Mouse (Mus musculus): ENCODE results near the gene Obsl1. TPM values are rescaled to one million over a fixed set of nuclear protein-coding genes. Genes with fewer than 3 reads are reported as not detected.
A peak's percentile ranks its signal among the peaks of the same experiment; 100 is the strongest.

The Obsl1 gene
- polyA plus RNA-seq, 2 experiments: 108 to 315 TPM

- no peaks in the 10 kb centered on the region for H3K36me3 ChIP-seq (ENCODE audit: control insufficient read depth, insufficient read depth, low read length)
- H3K27me3 ChIP-seq (ENCODE audit: control insufficient read depth, insufficient read depth, low read length): peaks cover 35% of the 10 kb centered on the region
- H3K27ac ChIP-seq (replicated peaks; ENCODE audit: low read depth, low read length): no peak overlapping the region
- no peak overlapping the region for H3K9ac ChIP-seq (ENCODE audit: low read depth, low read length, severe bottlenecking)
- DNase-seq (ENCODE audit: low spot score) (no peak), ATAC-seq (ENCODE audit: low FRiP score, low read depth) (no peak)
- no peak for TF ChIP-seq POLR2A (IDR thresholded peaks at IDR 0.05; ENCODE audit: borderline replicate concordance, extremely low read depth, insufficient read depth, insufficient read length)
- peaks cover 19% of the 10 kb centered on the region for H3K4me1 ChIP-seq (ENCODE audit: control insufficient read depth, insufficient read depth, low read length)
- H3K9me3 ChIP-seq (ENCODE audit: control insufficient read depth, low read length): no peaks in the 10 kb centered on the region
- WGBS: 4% methylated on average over 14 of the region's 14 CpGs
- no peak overlapping the region for H3K4me3 ChIP-seq (replicated peaks; ENCODE audit: low read length)
- no peak overlapping the region for H3K4me2 ChIP-seq (replicated peaks; ENCODE audit: low read depth, low read length, severe bottlenecking)
Measured at GRCm38 (mm10) chr1:75456746-75457564, 49.3 kb downstream of the Obsl1 start.

- Histone ChIP-seq H3K9me3 (ENCODE audit: control insufficient read depth, low read length) (no peaks in the 10 kb centered on the region), H3K27ac (replicated peaks; ENCODE audit: low read depth, low read length) (no peak overlapping the region), H3K27me3 (ENCODE audit: control insufficient read depth, insufficient read depth, low read length) (peaks cover 45% of the 10 kb centered on the region), H3K4me3 (replicated peaks; ENCODE audit: low read length) (no peak overlapping the region), H3K9ac (ENCODE audit: low read depth, low read length, severe bottlenecking) (no peak overlapping the region), H3K36me3 (ENCODE audit: control insufficient read depth, insufficient read depth, low read length) (no peaks in the 10 kb centered on the region), H3K4me1 (ENCODE audit: control insufficient read depth, insufficient read depth, low read length) (peaks cover 19% of the 10 kb centered on the region), H3K4me2 (replicated peaks; ENCODE audit: low read depth, low read length, severe bottlenecking) (no peak overlapping the region)
- WGBS: 15% methylated on average over 5 of the region's 5 CpGs
- no peak for TF ChIP-seq POLR2A (IDR thresholded peaks at IDR 0.05; ENCODE audit: borderline replicate concordance, extremely low read depth, insufficient read depth, insufficient read length)
- no peak for DNase-seq (ENCODE audit: low spot score)
- no peak for ATAC-seq (ENCODE audit: low FRiP score, low read depth)
Measured at GRCm38 (mm10) chr1:75455948-75456347, 50.3 kb downstream of the Obsl1 start.

DNA sequence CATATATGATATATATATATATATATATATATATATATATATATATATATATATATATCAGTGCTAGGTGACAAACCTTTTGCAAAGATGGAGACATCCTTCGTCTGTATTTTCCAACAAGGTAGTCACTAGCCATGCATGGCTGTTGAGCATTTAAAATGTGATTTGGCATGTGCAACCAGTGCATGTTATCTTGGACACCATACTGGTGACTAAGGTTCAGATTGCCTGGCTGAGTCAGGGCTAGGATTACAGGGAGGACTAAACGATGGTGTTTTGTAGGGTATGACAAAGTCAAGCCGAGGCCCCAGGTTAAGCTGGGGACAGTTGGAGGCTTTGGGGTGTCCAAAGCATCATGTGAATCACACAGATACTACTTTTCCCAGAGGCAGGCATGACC is 50.8 kb downstream of the Obsl1 start:
- WGBS: 60% methylated on average over 3 of the region's 3 CpGs
- H3K9me3 ChIP-seq (ENCODE audit: control insufficient read depth, low read length): no peaks in the 10 kb centered on the region
- H3K4me1 ChIP-seq (ENCODE audit: control insufficient read depth, insufficient read depth, low read length): peaks cover 25% of the 10 kb centered on the region
- no peak overlapping the region for H3K4me3 ChIP-seq (replicated peaks; ENCODE audit: low read length)
- TF ChIP-seq POLR2A (IDR thresholded peaks at IDR 0.05; ENCODE audit: borderline replicate concordance, extremely low read depth, insufficient read depth, insufficient read length): no peak
- H3K27me3 ChIP-seq (ENCODE audit: control insufficient read depth, insufficient read depth, low read length): peaks cover 50% of the 10 kb centered on the region
- ATAC-seq (ENCODE audit: low FRiP score, low read depth) (no peak), DNase-seq (ENCODE audit: low spot score) (no peak)
- H3K36me3 ChIP-seq (ENCODE audit: control insufficient read depth, insufficient read depth, low read length): no peaks in the 10 kb centered on the region
- no peak overlapping the region for H3K9ac ChIP-seq (ENCODE audit: low read depth, low read length, severe bottlenecking)
- H3K27ac ChIP-seq (replicated peaks; ENCODE audit: low read depth, low read length): no peak overlapping the region
- no peak overlapping the region for H3K4me2 ChIP-seq (replicated peaks; ENCODE audit: low read depth, low read length, severe bottlenecking)

DNA sequence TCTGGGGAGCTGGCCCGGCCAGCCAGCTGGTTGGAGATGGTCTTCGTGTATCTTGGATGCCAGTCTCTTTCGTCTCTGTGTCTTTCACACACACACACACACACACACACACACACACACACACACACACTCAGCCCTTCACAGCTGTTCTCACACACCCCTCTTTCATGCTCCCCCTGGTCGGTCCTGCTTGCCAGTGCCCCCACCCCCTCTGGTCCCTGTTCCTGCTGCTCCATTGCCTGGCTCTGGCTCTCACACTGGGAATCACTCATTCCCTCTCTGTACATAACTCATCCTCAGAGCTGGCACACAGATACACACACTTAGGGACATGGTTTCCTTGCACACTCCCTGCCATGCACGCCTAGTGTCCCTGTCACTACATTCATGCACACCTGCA is 54.4 kb downstream of the Obsl1 start:
- Histone ChIP-seq H3K4me1 (ENCODE audit: control insufficient read depth, insufficient read depth, low read length) (peaks cover 33% of the 10 kb centered on the region), H3K36me3 (ENCODE audit: control insufficient read depth, insufficient read depth, low read length) (no peaks in the 10 kb centered on the region), H3K27ac (replicated peaks; ENCODE audit: low read depth, low read length) (no peak overlapping the region), H3K27me3 (ENCODE audit: control insufficient read depth, insufficient read depth, low read length) (peaks cover 67% of the 10 kb centered on the region), H3K4me2 (replicated peaks; ENCODE audit: low read depth, low read length, severe bottlenecking) (no peak overlapping the region), H3K9me3 (ENCODE audit: control insufficient read depth, low read length) (no peaks in the 10 kb centered on the region), H3K9ac (ENCODE audit: low read depth, low read length, severe bottlenecking) (no peak overlapping the region), H3K4me3 (replicated peaks; ENCODE audit: low read length) (no peak overlapping the region)
- TF ChIP-seq POLR2A (IDR thresholded peaks at IDR 0.05; ENCODE audit: borderline replicate concordance, extremely low read depth, insufficient read depth, insufficient read length): no peak
- ATAC-seq (ENCODE audit: low FRiP score, low read depth) (no peak), DNase-seq (ENCODE audit: low spot score) (no peak)
- WGBS: 61% methylated on average over 5 of the region's 5 CpGs

DNA sequence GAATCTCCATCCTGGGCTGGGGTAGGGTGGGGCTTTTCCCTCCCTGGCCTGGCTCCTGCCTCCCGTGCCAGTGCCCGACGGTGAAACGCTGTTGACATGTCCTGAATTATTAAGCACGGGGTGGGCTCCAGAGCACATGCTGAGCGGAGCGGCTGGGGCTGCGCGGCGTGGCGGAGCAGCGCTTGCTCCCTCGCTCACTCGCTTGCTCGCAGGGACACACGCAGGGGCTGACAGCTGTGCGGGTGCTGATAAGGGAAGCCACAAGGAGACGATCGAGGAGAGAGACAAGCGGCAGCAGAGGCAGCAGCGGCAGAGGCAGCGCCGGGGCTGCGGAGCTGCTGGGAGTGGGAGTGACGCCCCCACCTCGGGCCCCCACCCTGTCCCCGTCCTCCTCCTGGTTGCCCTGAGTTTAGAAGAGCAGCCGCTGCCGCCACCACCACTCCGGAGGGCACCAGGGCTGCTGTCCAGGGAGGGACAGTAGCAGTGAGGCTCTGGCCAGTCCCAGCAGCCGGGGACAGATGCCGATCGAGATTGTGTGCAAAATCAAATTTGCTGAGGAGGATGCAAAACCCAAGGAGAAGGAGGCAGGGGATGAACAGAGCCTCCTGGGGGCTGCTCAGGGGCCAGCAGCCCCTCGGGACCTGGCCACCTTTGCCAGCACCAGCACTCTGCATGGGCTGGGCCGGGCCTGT is 55.8 kb downstream of the Obsl1 start, which contains the start of gene Asic4:
Gene Asic4, plus strand, starts transcription at position 123 of the 692 bp plus-strand sequence.
- Histone ChIP-seq H3K36me3 (ENCODE audit: control insufficient read depth, insufficient read depth, low read length) (no peaks in the 10 kb centered on the region), H3K9me3 (ENCODE audit: control insufficient read depth, low read length) (no peaks in the 10 kb centered on the region), H3K4me3 (replicated peaks; ENCODE audit: low read length) (peak within 1 kb of the TSS; percentile 28), H3K4me1 (ENCODE audit: control insufficient read depth, insufficient read depth, low read length) (peaks cover 42% of the 10 kb centered on the region), H3K27ac (replicated peaks; ENCODE audit: low read depth, low read length) (no peak within 1 kb of the TSS), H3K27me3 (ENCODE audit: control insufficient read depth, insufficient read depth, low read length) (peaks cover 72% of the 10 kb centered on the region), H3K4me2 (replicated peaks; ENCODE audit: low read depth, low read length, severe bottlenecking) (peak within 1 kb of the TSS; percentile 51), H3K9ac (ENCODE audit: low read depth, low read length, severe bottlenecking) (peak within 1 kb of the TSS; percentile 31)
- TF ChIP-seq POLR2A (IDR thresholded peaks at IDR 0.05; ENCODE audit: borderline replicate concordance, extremely low read depth, insufficient read depth, insufficient read length): no peak
- 2% methylated on average over 20 of the region's 35 CpGs for WGBS
- DNase-seq (ENCODE audit: low spot score): no peak
- no peak for ATAC-seq (ENCODE audit: low FRiP score, low read depth)

All from limb, embryonic 14.5 days (tissue).